Mouse (Mus musculus) megakaryocyte, embryonic 14.5 days (primary cell): ENCODE results near the gene Myt1l. TPM values are rescaled to one million over a fixed set of nuclear protein-coding genes. Genes with fewer than 3 reads are reported as not detected.

ENCODE experiments used
- H3K27me3 ChIP-seq: replicated peaks from 2 replicates; pipeline ENCODE3; 2012; ENCODE audit warnings: inconsistent platforms
- H3K36me3 ChIP-seq: replicated peaks from 2 replicates; pipeline ENCODE3; 2012; ENCODE audit warnings: low read length, inconsistent platforms, mixed read lengths
- H3K4me1 ChIP-seq: 2 replicates; pipeline ENCODE4 v1.6.1; 2012; ENCODE audit warnings: inconsistent platforms
- H3K4me3 ChIP-seq: replicated peaks from 2 replicates; pipeline ENCODE3; 2012; ENCODE audit warnings: moderate library complexity, mild to moderate bottlenecking, inconsistent platforms
- H3K9me3 ChIP-seq: 2 replicates; pipeline ENCODE4 v1.6.1; 2012; ENCODE audit warnings: inconsistent platforms
- FLI1 ChIP-seq: IDR thresholded peaks from 2 replicates; pipeline ENCODE4 v1.6.1; 2012; ENCODE audit warnings: low read length, inconsistent platforms, mixed read lengths
- GATA1 ChIP-seq: IDR thresholded peaks from 3 replicates; pipeline ENCODE4 v1.6.1; 2012; ENCODE audit warnings: mixed read lengths, low read length, inconsistent platforms, borderline replicate concordance
- polyA plus RNA-seq: library from polyadenylated mRNA; stranded (reverse); fragments of >175 nt; gene quantifications from 2 replicates; pipeline ENCODE4 v1.2.3, GENCODE M21; 2012; ENCODE audit warnings: low replicate concordance; ENCODE audit not compliant: insufficient read depth

Myt1l gene
- polyA plus RNA-seq, 1 experiment: 0.23 TPM

GRCm38 (mm10) chr12:29537916-29538315, 9.7 kb downstream of the Myt1l start:
- no peak for TF ChIP-seq GATA1
- TF ChIP-seq FLI1: no peak
- H3K36me3 ChIP-seq: no peaks in the 10 kb centered on the region
- H3K9me3 ChIP-seq: no peaks in the 10 kb centered on the region
- peaks cover 21% of the 10 kb centered on the region for H3K27me3 ChIP-seq
- no peak overlapping the region for H3K4me3 ChIP-seq
- peaks cover 9% of the 10 kb centered on the region for H3K4me1 ChIP-seq

GRCm38 (mm10) chr12:29538456-29538855, 10.3 kb downstream of the Myt1l start:
- peak overlapping the region; percentile 4 for H3K4me3 ChIP-seq
- TF ChIP-seq GATA1: no peak
- TF ChIP-seq FLI1: no peak
- H3K4me1 ChIP-seq: peaks cover 9% of the 10 kb centered on the region
- peaks cover 15% of the 10 kb centered on the region for H3K27me3 ChIP-seq
- H3K9me3 ChIP-seq: no peaks in the 10 kb centered on the region
- no peaks in the 10 kb centered on the region for H3K36me3 ChIP-seq

DNA sequence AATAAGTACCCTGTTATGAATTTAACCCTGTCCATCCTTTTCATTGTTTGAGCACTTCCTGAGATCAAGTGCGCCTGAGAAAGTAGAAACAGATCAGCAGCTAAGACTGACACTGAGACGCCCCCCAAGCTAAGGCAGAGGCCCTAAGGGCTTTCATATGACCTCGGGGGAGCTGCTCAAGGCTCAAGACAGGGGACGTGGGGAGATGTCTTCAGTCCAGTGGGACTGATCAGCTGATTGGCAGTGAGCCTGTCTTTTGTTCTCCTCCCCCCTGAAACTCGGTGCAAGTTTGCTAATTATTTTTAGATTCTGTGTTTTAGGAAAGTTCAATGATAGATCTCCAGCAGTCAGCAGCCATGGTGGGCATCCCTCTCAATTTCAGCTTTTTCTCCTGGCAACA, 10.9 kb downstream of the Myt1l start:
- Histone ChIP-seq H3K9me3 (no peaks in the 10 kb centered on the region), H3K27me3 (peaks cover 12% of the 10 kb centered on the region), H3K4me3 (no peak overlapping the region), H3K4me1 (peaks cover 9% of the 10 kb centered on the region), H3K36me3 (no peaks in the 10 kb centered on the region)
- TF ChIP-seq FLI1 (no peak), GATA1 (no peak)

DNA sequence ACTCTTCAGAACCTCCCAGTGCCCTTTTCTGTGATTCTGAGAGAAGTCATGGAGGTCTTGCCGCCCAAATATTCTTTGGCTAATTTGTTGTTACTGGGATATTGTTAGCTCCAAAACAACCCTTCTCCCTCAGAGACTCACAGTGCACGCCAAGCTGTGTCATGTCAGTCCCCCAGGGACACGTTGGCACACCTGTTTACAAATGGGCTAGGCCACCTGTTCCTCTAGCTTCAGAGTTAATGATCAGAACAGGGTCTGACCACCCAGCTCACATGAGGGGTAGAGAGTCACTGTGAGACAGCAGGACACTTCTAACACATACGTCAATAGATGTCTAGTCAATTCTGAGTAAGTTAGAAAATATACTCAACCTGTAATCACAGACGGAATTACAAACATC, 12.6 kb downstream of the Myt1l start:
- peaks cover 9% of the 10 kb centered on the region for H3K4me1 ChIP-seq
- H3K4me3 ChIP-seq: no peak overlapping the region
- H3K9me3 ChIP-seq: no peaks in the 10 kb centered on the region
- H3K36me3 ChIP-seq: no peaks in the 10 kb centered on the region
- no peaks in the 10 kb centered on the region for H3K27me3 ChIP-seq
- TF ChIP-seq GATA1 (no peak), FLI1 (no peak)

- no peaks in the 10 kb centered on the region for H3K36me3 ChIP-seq
- TF ChIP-seq GATA1 (no peak), FLI1 (no peak)
- H3K4me1 ChIP-seq: no peaks in the 10 kb centered on the region
- H3K4me3 ChIP-seq: no peak overlapping the region
- H3K27me3 ChIP-seq: no peaks in the 10 kb centered on the region
- H3K9me3 ChIP-seq: 0 out of 2 replicates have a peak, but pooled peaks cover 2% of the 10 kb centered on the region
Measured at GRCm38 (mm10) chr12:29546073-29546472, 17.9 kb downstream of the Myt1l start.

DNA sequence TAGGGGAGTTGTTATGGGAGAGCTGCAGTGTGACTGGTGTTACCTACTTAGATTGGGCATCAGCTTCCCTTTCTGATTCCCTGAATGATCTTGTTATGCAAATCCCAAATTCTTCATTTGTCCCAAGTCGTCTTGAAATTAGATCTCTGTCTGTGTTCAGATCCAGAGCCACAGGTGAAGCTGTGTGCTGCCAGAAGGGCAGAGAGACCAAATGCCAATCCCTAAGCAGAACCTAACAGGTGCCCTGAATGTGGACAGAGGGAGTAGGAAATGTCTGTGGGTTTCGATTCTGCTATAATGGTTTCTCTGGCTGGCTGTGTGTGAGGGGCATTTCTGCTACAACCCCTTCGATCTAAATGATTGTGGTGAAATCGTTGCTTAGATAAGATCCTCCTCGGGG, 18.9 kb downstream of the Myt1l start:
- Histone ChIP-seq H3K9me3 (0 out of 2 replicates have a peak, but pooled peaks cover 2% of the 10 kb centered on the region), H3K4me1 (no peaks in the 10 kb centered on the region), H3K36me3 (no peaks in the 10 kb centered on the region), H3K27me3 (no peaks in the 10 kb centered on the region), H3K4me3 (no peak overlapping the region)
- no peak for TF ChIP-seq GATA1
- TF ChIP-seq FLI1: no peak

GRCm38 (mm10) chr12:29547755-29548154, 19.6 kb downstream of the Myt1l start:
- Histone ChIP-seq H3K36me3 (no peaks in the 10 kb centered on the region), H3K9me3 (0 out of 2 replicates have a peak, but pooled peaks cover 2% of the 10 kb centered on the region), H3K27me3 (no peaks in the 10 kb centered on the region), H3K4me1 (no peaks in the 10 kb centered on the region), H3K4me3 (no peak overlapping the region)
- no peak for TF ChIP-seq FLI1
- TF ChIP-seq GATA1: no peak

DNA sequence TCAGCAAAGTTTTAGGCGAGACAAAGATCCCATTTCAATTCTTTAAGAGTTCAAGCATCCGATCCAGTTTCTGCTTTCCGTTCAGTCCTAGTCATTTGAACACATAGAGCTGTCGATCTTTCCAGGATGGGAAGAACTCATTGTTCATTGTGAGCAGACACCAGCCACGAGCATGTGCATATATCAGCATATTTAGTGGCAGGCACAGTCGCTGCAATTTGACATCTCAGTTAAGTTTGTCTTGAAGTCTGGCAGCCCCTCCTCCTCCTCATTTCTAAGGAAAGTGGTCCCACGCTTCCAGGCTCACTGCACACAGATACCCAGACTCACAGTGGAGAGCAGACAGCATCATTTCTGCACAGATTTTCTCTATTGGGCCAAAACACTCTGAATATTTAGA, 25.0 kb downstream of the Myt1l start:
- Histone ChIP-seq H3K9me3 (0 out of 2 replicates have a peak, but pooled peaks cover 2% of the 10 kb centered on the region), H3K4me1 (no peaks in the 10 kb centered on the region), H3K36me3 (no peaks in the 10 kb centered on the region), H3K27me3 (no peaks in the 10 kb centered on the region), H3K4me3 (no peak overlapping the region)
- TF ChIP-seq FLI1 (no peak), GATA1 (no peak)

DNA sequence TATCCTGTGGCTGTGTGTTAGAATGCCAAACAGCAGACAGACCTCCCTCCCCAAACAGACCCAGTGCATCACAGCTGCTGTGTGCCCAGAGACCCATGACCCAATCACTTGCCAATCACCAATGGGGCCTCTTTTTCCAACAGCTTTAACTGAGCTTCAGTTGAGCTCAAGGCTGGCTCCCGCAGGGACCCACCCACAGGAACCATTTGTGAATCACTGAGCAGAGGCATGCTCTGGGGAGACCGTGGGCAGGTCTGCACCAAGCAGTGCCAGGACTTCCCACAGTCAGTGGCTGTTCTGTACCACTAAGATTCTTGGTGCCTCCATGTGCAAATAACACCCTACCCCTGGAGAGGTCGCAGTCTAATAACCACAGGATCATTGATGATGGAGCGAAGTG, 27.5 kb downstream of the Myt1l start:
- H3K9me3 ChIP-seq: 0 out of 2 replicates have a peak, but pooled peaks cover 3% of the 10 kb centered on the region
- no peaks in the 10 kb centered on the region for H3K4me1 ChIP-seq
- no peaks in the 10 kb centered on the region for H3K36me3 ChIP-seq
- TF ChIP-seq GATA1 (no peak), FLI1 (no peak)
- H3K27me3 ChIP-seq: no peaks in the 10 kb centered on the region
- no peak overlapping the region for H3K4me3 ChIP-seq

GRCm38 (mm10) chr12:29556408-29556807, 28.2 kb downstream of the Myt1l start:
- no peaks in the 10 kb centered on the region for H3K4me1 ChIP-seq
- no peak for TF ChIP-seq GATA1
- no peak for TF ChIP-seq FLI1
- H3K9me3 ChIP-seq: peaks cover 7% of the 10 kb centered on the region; the same call in 1 of the 2 replicates

GRCm38 (mm10) chr12:29556901-29557300, 28.7 kb downstream of the Myt1l start:
- H3K36me3 ChIP-seq: no peaks in the 10 kb centered on the region
- H3K9me3 ChIP-seq: peaks cover 7% of the 10 kb centered on the region; the same call in 1 of the 2 replicates
- H3K4me3 ChIP-seq: no peak overlapping the region
- no peaks in the 10 kb centered on the region for H3K27me3 ChIP-seq
- TF ChIP-seq FLI1 (no peak), GATA1 (no peak)
- no peaks in the 10 kb centered on the region for H3K4me1 ChIP-seq

More at GRCm38 (mm10) chr12:29556408-29556807, 28.2 kb downstream of the Myt1l start:
- no peaks in the 10 kb centered on the region for H3K27me3 ChIP-seq
- H3K4me3 ChIP-seq: no peak overlapping the region
- H3K36me3 ChIP-seq: no peaks in the 10 kb centered on the region
